Mouse (Mus musculus): Measurements from ENCODE around the gene Axin2. TPM values are rescaled to one million over a fixed set of nuclear protein-coding genes. Genes with fewer than 3 reads are reported as not detected.

Gene Axin2
- polyA plus RNA-seq, 1 experiment from 2014 or later: 0.17 TPM

GRCm38 (mm10) chr11:108910903-108911302, 9.2 kb upstream of the Axin2 start:
- H3K4me2 ChIP-seq (ENCODE audit: low read depth, low read length): no peak overlapping the region
- H3K27me3 ChIP-seq (ENCODE audit: control insufficient read depth, insufficient read depth, low read depth, low read length): peaks cover 11% of the 10 kb centered on the region
- H3K4me3 ChIP-seq (ENCODE audit: low read depth, low read length): no peak overlapping the region
- no peaks in the 10 kb centered on the region for H3K9me3 ChIP-seq (replicated peaks; ENCODE audit: control insufficient read depth, low read length)
- H3K9ac ChIP-seq (ENCODE audit: low read depth, low read length): no peak overlapping the region
- ATAC-seq (ENCODE audit: low read depth): 0 out of 2 replicates have a peak, but pooled peaks have one; percentile 37
- peaks cover 7% of the 10 kb centered on the region; the same call in 1 of the 2 replicates for H3K4me1 ChIP-seq (ENCODE audit: control insufficient read depth, low read depth, low read length)
- H3K27ac ChIP-seq (ENCODE audit: low read length): no peak overlapping the region
- 4% methylated on average over 7 of the region's 7 CpGs for WGBS (ENCODE audit: insufficient replicate concordance)
- H3K36me3 ChIP-seq (ENCODE audit: control insufficient read depth, insufficient read depth): no peaks in the 10 kb centered on the region

- no peaks in the 10 kb centered on the region for H3K36me3 ChIP-seq (ENCODE audit: control insufficient read depth, insufficient read depth)
- 81% methylated on average over 12 of the region's 12 CpGs for WGBS (ENCODE audit: insufficient replicate concordance)
- H3K4me2 ChIP-seq (ENCODE audit: low read depth, low read length): no peak overlapping the region
- ATAC-seq (ENCODE audit: low read depth): no peak
- peaks cover 11% of the 10 kb centered on the region for H3K27me3 ChIP-seq (ENCODE audit: control insufficient read depth, insufficient read depth, low read depth, low read length)
- peaks cover 7% of the 10 kb centered on the region; the same call in 1 of the 2 replicates for H3K4me1 ChIP-seq (ENCODE audit: control insufficient read depth, low read depth, low read length)
- H3K27ac ChIP-seq (ENCODE audit: low read length): no peak overlapping the region
- no peak overlapping the region for H3K9ac ChIP-seq (ENCODE audit: low read depth, low read length)
- no peaks in the 10 kb centered on the region for H3K9me3 ChIP-seq (replicated peaks; ENCODE audit: control insufficient read depth, low read length)
- no peak overlapping the region for H3K4me3 ChIP-seq (ENCODE audit: low read depth, low read length)
Measured at GRCm38 (mm10) chr11:108912174-108912573, 8.0 kb upstream of the Axin2 start.

GRCm38 (mm10) chr11:108917422-108918324, 2.5 kb upstream of the Axin2 start:
- Histone ChIP-seq H3K4me3 (ENCODE audit: low read depth, low read length) (no peak overlapping the region), H3K36me3 (ENCODE audit: control insufficient read depth, insufficient read depth) (no peaks in the 10 kb centered on the region), H3K4me2 (ENCODE audit: low read depth, low read length) (no peak overlapping the region), H3K4me1 (ENCODE audit: control insufficient read depth, low read depth, low read length) (no peaks in the 10 kb centered on the region; the same call in 1 of the 2 replicates), H3K9ac (ENCODE audit: low read depth, low read length) (no peak overlapping the region), H3K27ac (ENCODE audit: low read length) (no peak overlapping the region), H3K9me3 (replicated peaks; ENCODE audit: control insufficient read depth, low read length) (no peaks in the 10 kb centered on the region), H3K27me3 (ENCODE audit: control insufficient read depth, insufficient read depth, low read depth, low read length) (peaks cover 29% of the 10 kb centered on the region)
- ATAC-seq (ENCODE audit: low read depth): no peak
- WGBS (ENCODE audit: insufficient replicate concordance): 38% methylated on average over 12 of the region's 12 CpGs

GRCm38 (mm10) chr11:108920636-108921505, 722 bp downstream of the Axin2 start:
- H3K4me3 ChIP-seq (ENCODE audit: low read depth, low read length): peak overlapping the region; percentile 67
- peak overlapping the region; percentile 57 for H3K9ac ChIP-seq (ENCODE audit: low read depth, low read length)
- H3K36me3 ChIP-seq (ENCODE audit: control insufficient read depth, insufficient read depth): no peaks in the 10 kb centered on the region
- ATAC-seq (ENCODE audit: low read depth): peak; percentile 79
- H3K9me3 ChIP-seq (replicated peaks; ENCODE audit: control insufficient read depth, low read length): no peaks in the 10 kb centered on the region
- H3K27me3 ChIP-seq (ENCODE audit: control insufficient read depth, insufficient read depth, low read depth, low read length): peaks cover 47% of the 10 kb centered on the region
- H3K4me2 ChIP-seq (ENCODE audit: low read depth, low read length): peak overlapping the region; percentile 74
- H3K27ac ChIP-seq (ENCODE audit: low read length): peak overlapping the region; percentile 85
- H3K4me1 ChIP-seq (ENCODE audit: control insufficient read depth, low read depth, low read length): no peaks in the 10 kb centered on the region; the same call in 1 of the 2 replicates
- WGBS (ENCODE audit: insufficient replicate concordance): under 1% methylated on average over 100 of the region's 104 CpGs

GRCm38 (mm10) chr11:108921506-108922455, 1.6 kb downstream of the Axin2 start:
- no peak for ATAC-seq (ENCODE audit: low read depth)
- Histone ChIP-seq H3K4me1 (ENCODE audit: control insufficient read depth, low read depth, low read length) (no peaks in the 10 kb centered on the region; the same call in 1 of the 2 replicates), H3K27me3 (ENCODE audit: control insufficient read depth, insufficient read depth, low read depth, low read length) (peaks cover 47% of the 10 kb centered on the region), H3K4me2 (ENCODE audit: low read depth, low read length) (peak overlapping the region; percentile 74), H3K9me3 (replicated peaks; ENCODE audit: control insufficient read depth, low read length) (no peaks in the 10 kb centered on the region), H3K4me3 (ENCODE audit: low read depth, low read length) (peak overlapping the region; percentile 67), H3K9ac (ENCODE audit: low read depth, low read length) (peak overlapping the region; percentile 31; the same call in 1 of the 2 replicates), H3K36me3 (ENCODE audit: control insufficient read depth, insufficient read depth) (no peaks in the 10 kb centered on the region), H3K27ac (ENCODE audit: low read length) (no peak overlapping the region)
- WGBS (ENCODE audit: insufficient replicate concordance): under 1% methylated on average over 62 of the region's 62 CpGs

DNA sequence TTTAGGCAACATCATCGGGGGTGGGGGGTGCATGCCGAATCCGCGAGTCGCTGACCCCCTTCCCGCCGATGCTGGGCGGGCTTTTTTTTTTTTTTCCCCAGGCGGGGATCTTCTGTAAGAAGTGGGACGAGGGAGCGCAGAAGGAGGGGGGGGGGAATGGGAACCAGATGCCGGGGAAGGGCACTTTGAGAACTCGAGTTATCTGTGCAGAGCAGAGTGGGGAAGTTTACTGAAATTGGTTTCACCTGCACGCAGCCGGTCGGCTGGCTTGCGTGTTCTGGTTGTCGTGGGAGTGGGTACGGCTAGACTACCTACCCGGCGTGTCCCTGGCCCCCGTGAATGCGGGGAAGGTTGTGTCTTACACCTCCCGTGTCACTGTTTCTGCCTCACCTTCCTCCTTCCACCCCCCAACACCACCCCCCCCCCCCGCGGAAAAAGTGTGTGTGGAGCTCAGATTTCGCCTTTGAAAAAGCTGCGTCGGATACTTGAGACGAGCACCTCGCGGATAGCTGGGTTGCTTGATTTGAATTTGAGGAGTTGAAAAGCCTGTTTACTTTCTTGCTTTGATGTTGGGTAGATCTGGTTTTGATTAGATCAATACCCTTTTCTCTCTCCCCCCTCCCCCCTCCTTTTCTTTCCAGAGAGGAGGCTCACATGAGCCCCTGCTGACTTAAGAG, 2.5 kb downstream of the Axin2 start:
- Histone ChIP-seq H3K4me1 (ENCODE audit: control insufficient read depth, low read depth, low read length) (no peaks in the 10 kb centered on the region; the same call in 1 of the 2 replicates), H3K9ac (ENCODE audit: low read depth, low read length) (no peak overlapping the region), H3K36me3 (ENCODE audit: control insufficient read depth, insufficient read depth) (no peaks in the 10 kb centered on the region), H3K27ac (ENCODE audit: low read length) (no peak overlapping the region), H3K9me3 (replicated peaks; ENCODE audit: control insufficient read depth, low read length) (no peaks in the 10 kb centered on the region), H3K4me2 (ENCODE audit: low read depth, low read length) (peak overlapping the region; percentile 74), H3K4me3 (ENCODE audit: low read depth, low read length) (peak overlapping the region; percentile 67), H3K27me3 (ENCODE audit: control insufficient read depth, insufficient read depth, low read depth, low read length) (peaks cover 47% of the 10 kb centered on the region)
- no peak for ATAC-seq (ENCODE audit: low read depth)
- WGBS (ENCODE audit: insufficient replicate concordance): 1% methylated on average over 32 of the region's 32 CpGs

GRCm38 (mm10) chr11:108923188-108923575, 3.0 kb downstream of the Axin2 start:
- no peak overlapping the region for H3K4me3 ChIP-seq (ENCODE audit: low read depth, low read length)
- no peaks in the 10 kb centered on the region for H3K36me3 ChIP-seq (ENCODE audit: control insufficient read depth, insufficient read depth)
- H3K4me2 ChIP-seq (ENCODE audit: low read depth, low read length): 0 out of 2 replicates have a peak overlapping the region, but pooled peaks have one; percentile 74
- no peaks in the 10 kb centered on the region; the same call in 1 of the 2 replicates for H3K4me1 ChIP-seq (ENCODE audit: control insufficient read depth, low read depth, low read length)
- H3K27me3 ChIP-seq (ENCODE audit: control insufficient read depth, insufficient read depth, low read depth, low read length): peaks cover 47% of the 10 kb centered on the region
- no peak for ATAC-seq (ENCODE audit: low read depth)
- no peak overlapping the region for H3K27ac ChIP-seq (ENCODE audit: low read length)
- no peak overlapping the region for H3K9ac ChIP-seq (ENCODE audit: low read depth, low read length)
- 7% methylated on average over 17 of the region's 17 CpGs for WGBS (ENCODE audit: insufficient replicate concordance)
- H3K9me3 ChIP-seq (replicated peaks; ENCODE audit: control insufficient read depth, low read length): no peaks in the 10 kb centered on the region

Data from liver, embryonic 16.5 days (tissue).